Mouse (Mus musculus): ENCODE measurements around the gene Wdr91.

GRCm38 (mm10) chr6:34906661-34907060 lies 4.0 kb downstream of the Wdr91 start:
- TF ChIP-seq CTCF (IDR thresholded peaks at IDR 0.05; ENCODE audit: borderline replicate concordance, control insufficient read depth, extremely low read depth, insufficient read depth, low read length, poor library complexity) (no peak), POLR2A (IDR thresholded peaks at IDR 0.05; ENCODE audit: control insufficient read depth, extremely low read depth, insufficient read depth, low read length, poor library complexity) (no peak)

Measured in thymus, adult 2 months (tissue).